Mouse (Mus musculus): Measurements from ENCODE around the gene Gm49354. TPM values are rescaled to one million over a fixed set of nuclear protein-coding genes. Genes with fewer than 3 reads are reported as not detected.

Gene Gm49354
- not detected for polyA plus RNA-seq (2015; fragmentation: Illumina TruSeq; extraction: RNeasy Lipid Tissue Mini Kit (QIAGEN cat#74804); ENCODE audit: insufficient read depth, low read depth, low replicate concordance)

DNA sequence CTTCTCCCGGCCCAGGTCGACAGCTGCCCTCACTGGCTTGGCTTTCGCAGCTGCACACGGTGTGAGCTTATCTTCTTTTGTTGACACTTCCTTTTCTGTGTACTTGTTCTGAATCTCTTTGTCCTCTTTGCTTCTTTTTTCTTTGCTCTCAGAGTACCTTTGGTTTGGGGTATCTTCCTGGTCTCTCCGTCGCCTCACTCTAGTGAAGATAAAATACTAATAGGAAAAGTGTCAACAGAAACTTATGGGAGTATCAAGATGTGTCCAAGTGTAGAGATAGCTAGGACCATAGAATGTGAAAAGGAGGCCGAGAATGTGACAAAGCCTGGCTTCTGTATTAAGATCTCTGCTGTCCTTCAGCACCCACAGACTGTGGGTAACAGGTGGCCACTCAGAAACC, at the start of gene Gm49354:
TSS of gene Gm49354 (minus strand) at position 101 of the 400 bp plus-strand sequence.

GRCm38 (mm10) chr13:59822507-59823462, 40.7 kb upstream of the Gm49354 start, which contains the start of gene Tut7:
TSS of gene Tut7 (minus strand) at chr13:59823147.

DNA sequence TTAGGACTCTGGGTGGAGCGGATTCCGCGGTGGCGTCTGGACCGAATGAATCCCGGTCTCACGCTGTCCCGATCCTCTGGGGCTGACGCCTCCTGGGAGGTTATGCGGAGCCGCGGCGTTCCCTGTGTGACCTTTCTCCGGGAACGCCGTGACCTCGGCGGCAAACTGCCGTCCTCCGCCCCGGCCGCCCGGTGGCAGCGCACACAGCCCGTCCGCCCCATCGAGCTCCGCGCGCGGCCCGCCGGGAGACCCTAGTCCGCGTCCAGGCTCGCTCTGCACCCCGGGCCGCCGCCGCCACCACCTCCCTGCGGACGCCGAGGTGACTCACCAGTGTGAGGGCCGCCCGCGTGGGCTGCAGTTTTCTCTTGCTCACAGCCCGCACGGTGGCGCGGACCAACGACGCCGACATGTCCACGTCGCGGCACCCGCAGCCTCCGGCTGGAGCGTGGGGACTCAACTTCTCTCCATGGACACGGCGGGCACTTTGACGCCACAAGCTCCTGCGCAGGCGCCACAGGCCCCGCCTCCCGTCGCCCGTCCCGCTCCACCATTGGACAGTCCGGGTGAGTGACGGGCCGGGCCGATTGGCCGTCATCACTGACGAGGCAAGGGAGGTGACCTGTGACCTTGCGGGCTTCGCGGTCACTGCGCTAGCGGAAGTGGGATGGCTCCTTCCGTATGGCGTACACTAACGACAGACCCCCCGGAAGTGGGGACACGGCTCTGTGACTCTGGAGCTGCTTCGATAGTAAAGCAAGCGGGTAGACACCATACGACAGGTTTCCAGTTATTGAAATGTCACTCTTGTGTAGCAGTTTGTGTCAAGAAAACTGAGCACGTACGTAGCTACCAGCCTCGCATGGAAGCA, 12.5 kb downstream of the Gm49354 start, which contains the start of gene Isca1:
TSS of gene Isca1 (minus strand) at position 515 of the 868 bp plus-strand sequence.

GRCm38 (mm10) chr13:59746711-59747110, 35.3 kb downstream of the Gm49354 start, which contains the start of gene 1700014D04Rik:
TSS of gene 1700014D04Rik (minus strand) at chr13:59746752.

GRCm38 (mm10) chr13:59731652-59732051, 50.4 kb downstream of the Gm49354 start, which contains the start of gene Spata31d1d:
TSS of gene Spata31d1d (minus strand) at chr13:59731752.

DNA sequence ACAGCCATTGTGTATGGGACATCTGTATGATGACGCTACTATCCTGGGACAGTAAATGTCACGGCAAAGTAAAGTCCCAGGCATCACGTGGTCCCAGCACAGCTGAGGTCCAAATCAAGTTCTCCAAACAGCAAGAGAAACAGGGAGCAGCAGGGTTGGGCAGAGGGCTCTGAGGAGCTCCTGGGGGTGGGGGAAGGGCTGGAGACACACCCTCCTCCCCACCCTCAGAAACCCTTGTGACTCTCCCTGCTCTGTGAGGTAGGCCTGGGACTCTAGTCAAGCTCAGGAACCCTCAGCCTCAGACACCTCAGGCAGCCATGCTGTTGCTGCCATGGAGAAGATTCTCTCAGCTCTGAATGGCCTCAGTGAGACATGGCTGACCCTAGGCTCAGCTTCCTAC, 70.1 kb downstream of the Gm49354 start, which contains the start of gene Spata31d1b:
TSS of gene Spata31d1b (plus strand) at position 301 of the 400 bp plus-strand sequence.

DNA sequence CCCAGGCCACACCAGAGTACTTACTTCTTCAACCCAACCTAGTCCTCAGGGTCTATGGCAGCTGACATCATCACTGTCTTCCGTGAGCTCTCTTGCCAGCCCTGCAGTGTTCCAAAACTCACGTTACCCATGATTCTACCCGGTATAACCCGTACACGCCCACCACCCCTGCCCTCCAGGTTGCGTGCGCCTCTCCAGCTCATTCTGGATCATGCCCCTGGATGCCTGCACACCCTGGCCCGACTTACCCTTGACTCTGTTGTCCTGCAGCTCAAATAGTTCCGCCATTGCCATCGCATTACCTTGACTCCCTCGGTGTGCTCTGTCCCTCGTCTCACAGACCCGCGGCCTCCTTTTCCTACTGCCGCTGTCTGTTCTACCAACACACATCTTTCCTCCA, 71.8 kb downstream of the Gm49354 start, which contains the start of gene Spata31d1a:
TSS of gene Spata31d1a (minus strand) at position 101 of the 400 bp plus-strand sequence.

Other genes with a start within 250 kb of the Gm49354 start
- gene Agtpbp1, start 197.0 kb downstream of the Gm49354 start, polyA plus RNA-seq (2015; fragmentation: Illumina TruSeq; extraction: RNeasy Lipid Tissue Mini Kit (QIAGEN cat#74804); ENCODE audit: insufficient read depth, low read depth, low replicate concordance): 35.9 TPM
- gene Naa35, start 197.0 kb downstream of the Gm49354 start, polyA plus RNA-seq (2015; fragmentation: Illumina TruSeq; extraction: RNeasy Lipid Tissue Mini Kit (QIAGEN cat#74804); ENCODE audit: insufficient read depth, low read depth, low replicate concordance): 26.7 TPM
- 4.8 TPM for gene Golm1, start 106.4 kb downstream of the Gm49354 start, polyA plus RNA-seq (2015; fragmentation: Illumina TruSeq; extraction: RNeasy Lipid Tissue Mini Kit (QIAGEN cat#74804); ENCODE audit: insufficient read depth, low read depth, low replicate concordance)
- gene 4921517D22Rik, start 88.1 kb downstream of the Gm49354 start, polyA plus RNA-seq (2015; fragmentation: Illumina TruSeq; extraction: RNeasy Lipid Tissue Mini Kit (QIAGEN cat#74804); ENCODE audit: insufficient read depth, low read depth, low replicate concordance): not detected
- not detected for gene Spata31d1a, start 71.9 kb downstream of the Gm49354 start, polyA plus RNA-seq (2015; fragmentation: Illumina TruSeq; extraction: RNeasy Lipid Tissue Mini Kit (QIAGEN cat#74804); ENCODE audit: insufficient read depth, low read depth, low replicate concordance)
- gene Spata31d1b, start 70.0 kb downstream of the Gm49354 start, polyA plus RNA-seq (2015; fragmentation: Illumina TruSeq; extraction: RNeasy Lipid Tissue Mini Kit (QIAGEN cat#74804); ENCODE audit: insufficient read depth, low read depth, low replicate concordance): not detected
- gene Spata31d1d, start 50.5 kb downstream of the Gm49354 start, polyA plus RNA-seq (2015; fragmentation: Illumina TruSeq; extraction: RNeasy Lipid Tissue Mini Kit (QIAGEN cat#74804); ENCODE audit: insufficient read depth, low read depth, low replicate concordance): not detected
- gene 1700014D04Rik, start 35.5 kb downstream of the Gm49354 start, polyA plus RNA-seq (2015; fragmentation: Illumina TruSeq; extraction: RNeasy Lipid Tissue Mini Kit (QIAGEN cat#74804); ENCODE audit: insufficient read depth, low read depth, low replicate concordance): not detected
- 24.3 TPM for gene Isca1, start 12.4 kb downstream of the Gm49354 start, polyA plus RNA-seq (2015; fragmentation: Illumina TruSeq; extraction: RNeasy Lipid Tissue Mini Kit (QIAGEN cat#74804); ENCODE audit: insufficient read depth, low read depth, low replicate concordance)
- gene Tut7, start 40.9 kb upstream of the Gm49354 start, polyA plus RNA-seq (2015; fragmentation: Illumina TruSeq; extraction: RNeasy Lipid Tissue Mini Kit (QIAGEN cat#74804); ENCODE audit: insufficient read depth, low read depth, low replicate concordance): 14.3 TPM

Data from pancreas, adult 10 weeks (tissue).